Comparison of ENCODE assay signal across 11 mouse cellular contexts in the genomic region with DNA sequence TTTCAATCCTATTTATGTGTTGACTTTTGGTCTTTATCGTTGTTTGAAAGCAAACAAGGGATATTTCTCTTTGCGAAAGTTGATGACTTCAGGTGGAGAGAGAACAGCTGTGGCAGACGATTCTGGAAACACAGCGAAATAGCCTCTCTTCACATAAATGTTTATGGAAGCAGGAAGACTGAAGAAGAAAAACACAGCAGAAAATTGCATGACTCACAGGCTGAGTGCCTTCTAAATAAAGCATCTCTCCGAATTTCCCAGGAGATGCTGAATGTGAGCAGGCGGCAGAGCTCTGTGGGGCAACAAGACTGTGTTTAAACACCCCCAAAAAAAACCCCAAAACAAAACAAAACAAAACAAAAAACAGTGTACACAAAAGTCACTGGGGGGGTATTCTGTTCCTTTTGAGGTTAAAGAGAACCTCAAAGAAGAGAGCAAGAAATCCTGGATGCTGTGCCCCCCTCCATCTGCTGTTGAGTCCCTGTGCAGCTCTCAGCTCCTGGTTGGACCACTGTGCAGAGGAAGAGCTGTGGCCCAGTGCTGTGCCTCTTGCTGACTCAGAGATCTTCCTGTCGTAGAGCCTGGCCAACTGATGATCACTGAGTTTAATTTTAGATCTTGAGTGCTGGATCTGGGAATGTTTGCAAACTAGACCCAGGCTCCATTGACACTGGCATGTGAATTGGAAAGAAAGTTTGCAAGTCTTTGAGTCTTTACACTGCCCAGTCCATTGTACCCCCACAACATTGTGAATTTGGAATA.
DNase-seq lines count a peak whose midpoint lies in the region; ATAC-seq lines count a peak whose summit lies in the region.
"Had no signal": no experiment of that assay in that cellular context is flagged by ENCODE, and none has a peak within 500 bp of the region (broad histone marks: within the 10 kb centered on the region; RNA-seq: fewer than 3 reads in every experiment).

No protein-coding gene starts in this region.

- no peaks in the 10 kb centered on the region for H3K9me3 ChIP-seq in stomach, embryonic 14.5 days (ENCODE audit: control insufficient read depth, low read depth, low read length)
- no peaks in the 10 kb centered on the region for H3K9me3 ChIP-seq in neural tube, embryonic 15.5 days (replicated peaks)
- H3K9me3 ChIP-seq in forebrain, embryonic 14.5 days (replicated peaks; ENCODE audit: control insufficient read depth, low read length): no peaks in the 10 kb centered on the region
- H3K9me3 ChIP-seq: liver, embryonic 15.5 days had no signal

- WGBS in stomach, embryonic 14.5 days: 24% methylated on average over 7 of the region's 7 CpGs
- WGBS in neural tube, embryonic 15.5 days: 70% methylated on average over 7 of the region's 7 CpGs
- 88% methylated on average over 7 of the region's 7 CpGs for WGBS in forebrain, embryonic 14.5 days

- no peak overlapping the region for H3K9ac ChIP-seq in stomach, embryonic 14.5 days (replicated peaks; ENCODE audit: low read depth, low read length)
- H3K9ac ChIP-seq in neural tube, embryonic 15.5 days (replicated peaks): no peak overlapping the region
- H3K9ac ChIP-seq in forebrain, embryonic 14.5 days (ENCODE audit: low read length): no peak overlapping the region
- H3K9ac ChIP-seq: liver, embryonic 15.5 days had no signal

- H3K4me3 ChIP-seq in stomach, embryonic 14.5 days (ENCODE audit: low read depth, low read length): no peak overlapping the region
- H3K4me3 ChIP-seq in neural tube, embryonic 15.5 days (replicated peaks): no peak overlapping the region
- H3K4me3 ChIP-seq in forebrain, embryonic 14.5 days (ENCODE audit: low read depth, low read length): no peak overlapping the region
- H3K4me3 ChIP-seq: liver, embryonic 15.5 days had no signal

- H3K36me3 ChIP-seq in stomach, embryonic 14.5 days (ENCODE audit: control insufficient read depth, insufficient read depth, low read length): no peaks in the 10 kb centered on the region
- H3K36me3 ChIP-seq in neural tube, embryonic 15.5 days: no peaks in the 10 kb centered on the region
- H3K36me3 ChIP-seq in forebrain, embryonic 14.5 days (ENCODE audit: control insufficient read depth, insufficient read depth, low read length): no peaks in the 10 kb centered on the region
- H3K36me3 ChIP-seq: liver, embryonic 15.5 days had no signal

- intact Hi-C loops in heart, postnatal 10 days (cut with DNase I): no loop called here

- ATAC-seq in stomach, embryonic 14.5 days (ENCODE audit: insufficient number of reproducible peaks, insufficient read depth, low FRiP score, low read depth): no peak
- ATAC-seq in neural tube, embryonic 15.5 days (ENCODE audit: low FRiP score): no peak
- ATAC-seq in forebrain, embryonic 14.5 days: no peak

- H3K27ac ChIP-seq in stomach, embryonic 14.5 days (ENCODE audit: low read length): peak overlapping the region; percentile 59; the same call in 1 of the 2 replicates
- no peak overlapping the region for H3K27ac ChIP-seq in neural tube, embryonic 15.5 days (replicated peaks)
- H3K27ac ChIP-seq in forebrain, embryonic 14.5 days (ENCODE audit: low read depth, low read length): no peak overlapping the region
- H3K27ac ChIP-seq: liver, embryonic 15.5 days had no signal

- no peaks in the 10 kb centered on the region for H3K27me3 ChIP-seq in stomach, embryonic 14.5 days (ENCODE audit: control insufficient read depth, insufficient read depth, low read length)
- H3K27me3 ChIP-seq in neural tube, embryonic 15.5 days (replicated peaks): no peaks in the 10 kb centered on the region
- no peaks in the 10 kb centered on the region for H3K27me3 ChIP-seq in forebrain, embryonic 14.5 days (replicated peaks; ENCODE audit: control insufficient read depth, insufficient read depth, low read length)
- H3K27me3 ChIP-seq: liver, embryonic 15.5 days had no signal

- no peak overlapping the region for H3K4me2 ChIP-seq in stomach, embryonic 14.5 days (replicated peaks; ENCODE audit: low read depth, low read length)
- no peak overlapping the region for H3K4me2 ChIP-seq in neural tube, embryonic 15.5 days
- H3K4me2 ChIP-seq in forebrain, embryonic 14.5 days (ENCODE audit: low read length): no peak overlapping the region
- H3K4me2 ChIP-seq: liver, embryonic 15.5 days had no signal

- peak; percentile 33 to 44 for DNase-seq in frontal cortex, postnatal 36 days (ENCODE audit: low spot score in 2 of 2)
- no peak for DNase-seq in frontal cortex, postnatal 25 days (ENCODE audit: low spot score in 2 of 2)
- peak; percentile 51 for DNase-seq in lung, postnatal 10 days
- DNase-seq in lung, postnatal 14 days: no peak
- peak; percentile 51 to 65 for DNase-seq in heart, postnatal 10 days
- DNase-seq in forebrain, embryonic 14.5 days (ENCODE audit: low spot score): no peak
- DNase-seq: cerebellum, postnatal 25 days; kidney, postnatal 25 days had no signal

- H3K4me1 ChIP-seq in stomach, embryonic 14.5 days (ENCODE audit: control insufficient read depth, insufficient read depth, low read length): peaks cover 25% of the 10 kb centered on the region
- H3K4me1 ChIP-seq in neural tube, embryonic 15.5 days: 0 out of 2 replicates have a peak, but pooled peaks cover 2% of the 10 kb centered on the region
- no peaks in the 10 kb centered on the region for H3K4me1 ChIP-seq in forebrain, embryonic 14.5 days (ENCODE audit: control insufficient read depth, insufficient read depth, low read length)
- H3K4me1 ChIP-seq: liver, embryonic 15.5 days had no signal

Comparison
In these comparisons a context has a peak if more than half of its experiments do, and no peak if none do; other contexts are left out.
1. DNase-seq: peak in frontal cortex, postnatal 36 days (2 of 2), lung, postnatal 10 days (single experiment) and heart, postnatal 10 days (2 of 2); none in frontal cortex, postnatal 25 days (0 of 2), lung, postnatal 14 days (single experiment) and forebrain, embryonic 14.5 days (single experiment).